Mouse (Mus musculus) MEL (cell line): ENCODE measurements around the gene Dbnl. TPM values are rescaled to one million over a fixed set of nuclear protein-coding genes. Genes with fewer than 3 reads are reported as not detected.

ENCODE experiments used
- DNase-seq: peaks from one replicate; pipeline ENCODE4 v3.0.0; 2011; ENCODE audit warnings: low read depth, low spot score
- H3K27ac ChIP-seq: 2 replicates; pipeline ENCODE4 v1.5.1; 2012; ENCODE audit warnings: low read depth, mild to moderate bottlenecking, control low read depth, low read length, moderate library complexity; ENCODE audit not compliant: control insufficient read depth
- H3K27me3 ChIP-seq, 2 experiments: fragments of 150-350 bp in 1 of 2; sonication (generic) in 1 of 2; 2 replicates each; pipeline ENCODE4 v1.6.1; 2012; ENCODE audit warnings: low read length in 2 of 2, mild to moderate bottlenecking in 2 of 2, improper control_type of control experiment in 1 of 2, moderate library complexity in 1 of 2; ENCODE audit not compliant: insufficient read depth in 2 of 2, control insufficient read depth in 1 of 2
- H3K36me3 ChIP-seq, 2 experiments: 2 replicates each; pipeline ENCODE4 v1.6.1; 2012 to 2014; ENCODE audit warnings: low read length in 2 of 2, improper control_type of control experiment in 1 of 2, inconsistent platforms in 1 of 2, mild to moderate bottlenecking in 1 of 2; ENCODE audit not compliant: insufficient read depth in 2 of 2, control insufficient read depth in 1 of 2
- H3K4me1 ChIP-seq, 2 experiments: fragments of 150-350 bp in 1 of 2; sonication (generic) in 1 of 2; 2 replicates each; pipeline ENCODE4 v1.6.1; 2012; ENCODE audit warnings: low read length in 2 of 2, improper control_type of control experiment in 1 of 2, mild to moderate bottlenecking in 1 of 2; ENCODE audit not compliant: insufficient read depth in 2 of 2, control insufficient read depth in 1 of 2
- H3K4me3 ChIP-seq, 2 experiments: fragments of 150-350 bp in 1 of 2; sonication (generic) in 1 of 2; 2 replicates each; pipeline ENCODE4 v1.5.1; 2012; ENCODE audit warnings: low read depth in 2 of 2, low read length in 2 of 2, mild to moderate bottlenecking in 2 of 2, moderate library complexity in 2 of 2, control low read depth in 1 of 2, improper control_type of control experiment in 1 of 2; ENCODE audit not compliant: control insufficient read depth in 1 of 2, insufficient read depth in 1 of 2
- H3K79me2 ChIP-seq: 2 replicates; pipeline ENCODE4 v1.6.1; 2012; ENCODE audit warnings: mild to moderate bottlenecking, low read length, moderate library complexity; ENCODE audit not compliant: control insufficient read depth, poor library complexity, insufficient read depth
- H3K9ac ChIP-seq: 2 replicates; pipeline ENCODE4 v1.6.1; 2012; ENCODE audit warnings: low read depth, mild to moderate bottlenecking, control low read depth, low read length, moderate library complexity; ENCODE audit not compliant: control insufficient read depth, poor library complexity, severe bottlenecking
- H3K9me3 ChIP-seq: fragments of 150-350 bp; sonication (generic); replicated peaks from 2 replicates; pipeline ENCODE4 v1.6.1; 2012; ENCODE audit warnings: mild to moderate bottlenecking, low read length, improper control_type of control experiment, moderate library complexity; ENCODE audit not compliant: insufficient read depth
- BHLHE40 ChIP-seq: IDR thresholded peaks from 2 replicates; pipeline ENCODE4 v1.6.1; 2012; ENCODE audit warnings: low read depth, mild to moderate bottlenecking, inconsistent platforms, low read length, improper control_type of control experiment, borderline replicate concordance
- CHD1 ChIP-seq: IDR thresholded peaks from 2 replicates; pipeline ENCODE4 v1.6.1; 2012; ENCODE audit warnings: low read depth, mild to moderate bottlenecking, inconsistent platforms, low read length, improper control_type of control experiment
- CHD2 ChIP-seq: IDR thresholded peaks from 2 replicates; pipeline ENCODE4 v1.6.1; 2011; ENCODE audit warnings: low read length, improper control_type of control experiment
- CTCF ChIP-seq, 3 experiments: IDR thresholded peaks in 2 of 3; conservative IDR thresholded peaks in 1 of 3; 2 replicates each; pipeline ENCODE4 v1.5.1; 2011 to 2012; ENCODE audit warnings: low read length in 3 of 3, low read depth in 2 of 3, mild to moderate bottlenecking in 2 of 3, improper control_type of control experiment in 1 of 3, inconsistent platforms in 1 of 3, mixed read lengths in 1 of 3, moderate library complexity in 1 of 3; ENCODE audit not compliant: control insufficient read depth in 1 of 3, insufficient read depth in 1 of 3, poor library complexity in 1 of 3, severe bottlenecking in 1 of 3
- ELF1 ChIP-seq: IDR thresholded peaks from 2 replicates; pipeline ENCODE4 v1.6.1; 2014; ENCODE audit warnings: low read depth, mild to moderate bottlenecking, inconsistent platforms, low read length, improper control_type of control experiment, moderate library complexity
- GABPA ChIP-seq: IDR thresholded peaks from 2 replicates; pipeline ENCODE4 v1.6.1; 2012; ENCODE audit warnings: low read depth, mild to moderate bottlenecking, inconsistent platforms, low read length, improper control_type of control experiment, moderate library complexity
- GATA1 ChIP-seq: IDR thresholded peaks from 2 replicates; pipeline ENCODE4 v1.6.1; 2011; ENCODE audit warnings: low read depth, low read length, improper control_type of control experiment
- HCFC1 ChIP-seq: IDR thresholded peaks from 2 replicates; pipeline ENCODE4 v1.6.1; 2012; ENCODE audit warnings: low read depth, mild to moderate bottlenecking, inconsistent platforms, low read length, improper control_type of control experiment, moderate library complexity
- MAFK ChIP-seq: IDR thresholded peaks from 2 replicates; pipeline ENCODE4 v1.6.1; 2011; ENCODE audit warnings: low read depth, mild to moderate bottlenecking, low read length, improper control_type of control experiment, borderline replicate concordance
- MAX ChIP-seq: IDR thresholded peaks from 2 replicates; pipeline ENCODE4 v1.6.1; 2011; ENCODE audit warnings: low read length, improper control_type of control experiment
- MAZ ChIP-seq: IDR thresholded peaks from 2 replicates; pipeline ENCODE4 v1.6.1; 2012; ENCODE audit warnings: low read depth, mild to moderate bottlenecking, inconsistent platforms, low read length, improper control_type of control experiment
- MEF2A ChIP-seq: IDR thresholded peaks from 2 replicates; pipeline ENCODE4 v1.6.1; 2014; ENCODE audit warnings: low read depth, mild to moderate bottlenecking, inconsistent platforms, low read length, improper control_type of control experiment; ENCODE audit not compliant: poor library complexity, insufficient replicate concordance, severe bottlenecking; ENCODE audit errors: extremely low read depth
- MYB ChIP-seq: IDR thresholded peaks from 2 replicates; pipeline ENCODE4 v1.6.1; 2011; ENCODE audit warnings: mild to moderate bottlenecking, low read depth, low read length, improper control_type of control experiment
- MYC ChIP-seq: IDR thresholded peaks from 2 replicates; pipeline ENCODE4 v1.6.1; 2011; ENCODE audit warnings: low read depth, mild to moderate bottlenecking, low read length, improper control_type of control experiment, moderate library complexity
- NELFE ChIP-seq: IDR thresholded peaks from 2 replicates; pipeline ENCODE4 v1.6.1; 2011; ENCODE audit warnings: low read depth, low read length, improper control_type of control experiment
- NRF1 ChIP-seq: IDR thresholded peaks from 2 replicates; pipeline ENCODE4 v1.6.1; 2014; ENCODE audit warnings: low read depth, mild to moderate bottlenecking, inconsistent platforms, low read length, improper control_type of control experiment, moderate library complexity; ENCODE audit not compliant: poor library complexity, insufficient read depth, severe bottlenecking
- POLR2A ChIP-seq, 2 experiments: IDR thresholded peaks; 2 replicates each; pipeline ENCODE4 v1.6.1; 2011 to 2012; ENCODE audit warnings: low read length in 2 of 2, mild to moderate bottlenecking in 2 of 2, control low read depth in 1 of 2, improper control_type of control experiment in 1 of 2, low read depth in 1 of 2, moderate library complexity in 1 of 2; ENCODE audit not compliant: control insufficient read depth in 1 of 2, insufficient read depth in 1 of 2, poor library complexity in 1 of 2
- POLR2AphosphoS2 ChIP-seq: IDR thresholded peaks from 2 replicates; pipeline ENCODE4 v1.6.1; 2011; ENCODE audit warnings: low read length, improper control_type of control experiment
- POLR2AphosphoS5 ChIP-seq: IDR thresholded peaks from 2 replicates; pipeline ENCODE4 v1.6.1; 2012; ENCODE audit warnings: low read depth, borderline replicate concordance, mild to moderate bottlenecking, inconsistent platforms, low read length, moderate library complexity, mixed read lengths
- RAD21 ChIP-seq: IDR thresholded peaks from 2 replicates; pipeline ENCODE4 v1.6.1; 2011; ENCODE audit warnings: mild to moderate bottlenecking, low read depth, low read length, improper control_type of control experiment
- RCOR1 ChIP-seq: IDR thresholded peaks from 2 replicates; pipeline ENCODE4 v1.6.1; 2012; ENCODE audit warnings: low read depth, mild to moderate bottlenecking, inconsistent platforms, low read length, improper control_type of control experiment
- SIN3A ChIP-seq: IDR thresholded peaks from 2 replicates; pipeline ENCODE4 v1.6.1; 2012; ENCODE audit warnings: low read length, improper control_type of control experiment, inconsistent platforms
- SMC3 ChIP-seq: IDR thresholded peaks from 2 replicates; pipeline ENCODE4 v1.6.1; 2011; ENCODE audit warnings: low read depth, low read length, improper control_type of control experiment
- TAL1 ChIP-seq: IDR thresholded peaks from 2 replicates; pipeline ENCODE4 v1.6.1; 2012; ENCODE audit warnings: mild to moderate bottlenecking, inconsistent platforms, low read length, moderate library complexity, mixed read lengths
- TBP ChIP-seq: IDR thresholded peaks from 2 replicates; pipeline ENCODE4 v1.8.0; 2011; ENCODE audit warnings: low read depth, low read length, improper control_type of control experiment
- TCF12 ChIP-seq: IDR thresholded peaks from 2 replicates; pipeline ENCODE4 v1.6.1; 2014; ENCODE audit warnings: low read depth, mild to moderate bottlenecking, inconsistent platforms, low read length, improper control_type of control experiment, moderate library complexity
- UBTF ChIP-seq: IDR thresholded peaks from 2 replicates; pipeline ENCODE4 v1.6.1; 2012; ENCODE audit warnings: low read depth, mild to moderate bottlenecking, inconsistent platforms, low read length, improper control_type of control experiment, moderate library complexity, borderline replicate concordance; ENCODE audit not compliant: insufficient read depth
- USF1 ChIP-seq: IDR thresholded peaks from 2 replicates; pipeline ENCODE4 v1.6.1; 2014; ENCODE audit warnings: low read depth, mild to moderate bottlenecking, inconsistent platforms, low read length, improper control_type of control experiment, moderate library complexity
- ZC3H11A ChIP-seq: IDR thresholded peaks from 2 replicates; pipeline ENCODE4 v1.6.1; 2012; ENCODE audit warnings: low read depth, mild to moderate bottlenecking, inconsistent platforms, low read length, improper control_type of control experiment
- ZMIZ1 ChIP-seq: IDR thresholded peaks from 2 replicates; pipeline ENCODE4 v1.6.1; 2012; ENCODE audit warnings: low read depth, mild to moderate bottlenecking, inconsistent platforms, low read length, improper control_type of control experiment, moderate library complexity
- ZNF384 ChIP-seq: IDR thresholded peaks from 2 replicates; pipeline ENCODE4 v1.6.1; 2012; ENCODE audit warnings: low read depth, mild to moderate bottlenecking, inconsistent platforms, low read length, improper control_type of control experiment
- polyA plus RNA-seq, 2 experiments: library from polyadenylated mRNA; stranded (reverse) in 1 of 2; unstranded in 1 of 2; fragments of >175 nt in 1 of 2; fragments of >200 nt in 1 of 2; gene quantifications; 2 replicates each; pipeline versions ENCODE4 v1.2.1 to v1.2.4; 2012; ENCODE audit warnings: low replicate concordance in 2 of 2, low read depth in 1 of 2; ENCODE audit not compliant: insufficient read length in 2 of 2, insufficient read depth in 1 of 2, missing spikeins in 1 of 2
- total RNA-seq: library from RNA; depleted of rRNA; stranded (reverse); fragments of 300-350 nt; gene quantifications from 2 replicates; pipeline ENCODE4 v1.2.3, GENCODE M21; 2012

The Dbnl gene
- total and polyA plus RNA-seq, 3 experiments, result 73.5 to 149 TPM; not detected in 1

GRCm38 (mm10) chr11:5804174-5804573 lies 15.9 kb downstream of the Dbnl start:
- peaks cover 0 to 22% of the 10 kb centered on the region in 2 experiments; a peak in 3 of 4 replicates for H3K36me3 ChIP-seq
- H3K27ac ChIP-seq, result no peak overlapping the region
- TF ChIP-seq UBTF, result no peak
- TF ChIP-seq POLR2AphosphoS5, result peak; percentile 44; the same call in 1 of the 2 replicates
- H3K79me2 ChIP-seq, result no peaks in the 10 kb centered on the region
- H3K9me3 ChIP-seq, result no peaks in the 10 kb centered on the region
- H3K4me3 ChIP-seq, result no peak overlapping the region
- DNase-seq, result no peak
- H3K27me3 ChIP-seq, result no peaks in the 10 kb centered on the region
- H3K4me1 ChIP-seq, result peaks cover 20 to 35% of the 10 kb centered on the region in 2 experiments
- no peak overlapping the region for H3K9ac ChIP-seq

- Histone ChIP-seq H3K79me2 (no peaks in the 10 kb centered on the region), H3K4me1 (peaks cover 20 to 35% of the 10 kb centered on the region in 2 experiments), H3K36me3 (peaks cover 0 to 22% of the 10 kb centered on the region in 2 experiments; a peak in 2 of 4 replicates), H3K9me3 (no peaks in the 10 kb centered on the region), H3K9ac (no peak overlapping the region), H3K4me3 (no peak overlapping the region), H3K27me3 (no peaks in the 10 kb centered on the region), H3K27ac (peak overlapping the region; percentile 56)
- peak; percentile 86 for DNase-seq
- TF ChIP-seq ZNF384 (0 out of 2 replicates have a peak, but pooled peaks have one; percentile 26), ZC3H11A (no peak), USF1 (no peak), SIN3A (peak; percentile 79), UBTF (no peak), TAL1 (peak; percentile 82), POLR2AphosphoS2 (no peak), RCOR1 (peak; percentile 92), RAD21 (no peak), CHD1 (no peak), SMC3 (peak; percentile 17; the same call in 1 of the 2 replicates), NELFE (no peak), MAFK (0 out of 2 replicates have a peak, but pooled peaks have one; percentile 41), TCF12 (peak; percentile 94), ELF1 (peak; percentile 46; the same call in 1 of the 2 replicates), ZMIZ1 (no peak), MYC (peak; percentile 69; the same call in 1 of the 2 replicates), CTCF (IDR thresholded peaks at IDR 0.05 in 2 of 3, conservative IDR thresholded peaks at IDR 0.05 in 1 of 3; ENCODE audit: control insufficient read depth in 1 of 3, insufficient read depth in 1 of 3, low read depth in 2 of 3, low read length in 3 of 3, poor library complexity in 1 of 3, severe bottlenecking in 1 of 3) (no peak), TBP (no peak), MAX (peak; percentile 40; the same call in 1 of the 2 replicates), BHLHE40 (no peak), POLR2A (IDR thresholded peaks at IDR 0.05; ENCODE audit: control insufficient read depth in 1 of 2, insufficient read depth in 1 of 2, low read depth in 1 of 2, low read length in 2 of 2, poor library complexity in 1 of 2) (no peak), GABPA (no peak), CHD2 (peak; percentile 28; the same call in 1 of the 2 replicates), MYB (no peak), MEF2A (no peak), NRF1 (peak; percentile 19; the same call in 1 of the 2 replicates), MAZ (peak; percentile 51; the same call in 1 of the 2 replicates), GATA1 (peak; percentile 97), HCFC1 (0 out of 2 replicates have a peak, but pooled peaks have one; percentile 20)
Observed at GRCm38 (mm10) chr11:5805711-5806110, 17.4 kb downstream of the Dbnl start.
